Comparison of ENCODE assay signal across 24 mouse cellular contexts in genomic region chr9:114828377-114828776, GRCm38 (mm10). TPM values are rescaled to one million over a fixed set of nuclear protein-coding genes. Genes with fewer than 3 reads are reported as not detected.
DNase-seq lines count a peak whose midpoint lies in the region; ATAC-seq and TF ChIP-seq lines count a peak whose summit lies in the region.
"Had no signal": no experiment of that assay in that cellular context is flagged by ENCODE, and none has a peak within 500 bp of the region (broad histone marks: within the 10 kb centered on the region; RNA-seq: fewer than 3 reads in every experiment).

No protein-coding gene starts in this region.

- H3K9ac ChIP-seq in lung, embryonic 14.5 days: no peak overlapping the region
- no peak overlapping the region for H3K9ac ChIP-seq in stomach, postnatal 0 days (ENCODE audit: low read length)
- H3K9ac ChIP-seq: forebrain, embryonic 15.5 days; heart, embryonic 12.5 days; limb, embryonic 12.5 days; neural tube, embryonic 15.5 days had no signal

- TF ChIP-seq EP300 in stomach, postnatal 0 days (optimal IDR thresholded peaks at IDR 0.05): no peak

- H3K4me1 ChIP-seq in kidney, adult 2 months (ENCODE audit: control insufficient read depth, insufficient read depth, low read length): peaks cover 3% of the 10 kb centered on the region; the same call in 1 of the 2 replicates
- no peaks in the 10 kb centered on the region for H3K4me1 ChIP-seq in lung, embryonic 14.5 days (ENCODE audit: insufficient read depth)
- H3K4me1 ChIP-seq in stomach, postnatal 0 days (replicated peaks; ENCODE audit: control insufficient read depth, insufficient read depth): no peaks in the 10 kb centered on the region

- H3K36me3 ChIP-seq in kidney, adult 2 months (ENCODE audit: control insufficient read depth, insufficient read depth, low read length): no peaks in the 10 kb centered on the region
- H3K36me3 ChIP-seq in lung, embryonic 14.5 days (ENCODE audit: insufficient read depth): no peaks in the 10 kb centered on the region
- H3K36me3 ChIP-seq in stomach, postnatal 0 days (ENCODE audit: control insufficient read depth, insufficient read depth, low read length): no peaks in the 10 kb centered on the region
- H3K36me3 ChIP-seq: forebrain, embryonic 15.5 days; heart, embryonic 12.5 days; limb, embryonic 12.5 days; neural tube, embryonic 15.5 days had no signal

- no peaks in the 10 kb centered on the region for H3K9me3 ChIP-seq in lung, embryonic 14.5 days (ENCODE audit: low read depth, low read length)
- no peaks in the 10 kb centered on the region for H3K9me3 ChIP-seq in stomach, postnatal 0 days (ENCODE audit: control insufficient read depth, low read length)
- H3K9me3 ChIP-seq: forebrain, embryonic 15.5 days; hindbrain, embryonic 10.5 days; limb, embryonic 12.5 days; midbrain, embryonic 10.5 days; neural tube, embryonic 15.5 days had no signal

- no peak for TF ChIP-seq POLR2A in kidney, adult 2 months (IDR thresholded peaks at IDR 0.05; ENCODE audit: low read depth, low read length)

- H3K27ac ChIP-seq in kidney, adult 2 months (ENCODE audit: insufficient read depth, low read depth, low read length): peak overlapping the region; percentile 73
- no peak overlapping the region for H3K27ac ChIP-seq in lung, embryonic 14.5 days (ENCODE audit: low read depth)
- H3K27ac ChIP-seq in stomach, postnatal 0 days (replicated peaks): no peak overlapping the region
- H3K27ac ChIP-seq: forebrain, embryonic 15.5 days; hindbrain, embryonic 10.5 days; limb, embryonic 12.5 days; macrophage; midbrain, embryonic 10.5 days; neural tube, embryonic 15.5 days had no signal

- H3K4me2 ChIP-seq in lung, embryonic 14.5 days: no peak overlapping the region
- no peak overlapping the region for H3K4me2 ChIP-seq in stomach, postnatal 0 days (replicated peaks; ENCODE audit: low read depth)
- H3K4me2 ChIP-seq: forebrain, embryonic 15.5 days; heart, embryonic 12.5 days; limb, embryonic 12.5 days; neural tube, embryonic 15.5 days had no signal

- ATAC-seq in lung, embryonic 14.5 days (ENCODE audit: insufficient read depth): no peak
- ATAC-seq in stomach, postnatal 0 days (ENCODE audit: low FRiP score, low TSS enrichment): no peak
- ATAC-seq: forebrain, embryonic 15.5 days had no signal

- H3K27me3 ChIP-seq in kidney, adult 2 months (replicated peaks; ENCODE audit: control insufficient read depth, insufficient read depth, low read length): no peaks in the 10 kb centered on the region
- H3K27me3 ChIP-seq in lung, embryonic 14.5 days (ENCODE audit: insufficient read depth, low read length): no peaks in the 10 kb centered on the region
- H3K27me3 ChIP-seq in stomach, postnatal 0 days (ENCODE audit: control insufficient read depth, insufficient read depth, low read length): no peaks in the 10 kb centered on the region
- H3K27me3 ChIP-seq: forebrain, embryonic 15.5 days; heart, embryonic 12.5 days; limb, embryonic 12.5 days; neural tube, embryonic 15.5 days had no signal

- 97% methylated on average over 6 of the region's 6 CpGs for WGBS in kidney, adult 2 months
- WGBS in lung, embryonic 14.5 days: 94% methylated on average over 6 of the region's 6 CpGs
- 96% methylated on average over 6 of the region's 6 CpGs for WGBS in stomach, postnatal 0 days

- no peak overlapping the region for H3K4me3 ChIP-seq in kidney, adult 2 months (ENCODE audit: insufficient read depth, low read depth, low read length)
- H3K4me3 ChIP-seq in lung, embryonic 14.5 days (ENCODE audit: low read depth, low read length): no peak overlapping the region
- H3K4me3 ChIP-seq in stomach, postnatal 0 days (ENCODE audit: low read depth, low read length): no peak overlapping the region
- H3K4me3 ChIP-seq: forebrain, embryonic 15.5 days; heart, embryonic 12.5 days; hindbrain, embryonic 10.5 days; limb, embryonic 12.5 days; midbrain, embryonic 10.5 days; neural tube, embryonic 15.5 days had no signal

- DNase-seq in kidney, adult 2 months: no peak
- no peak for DNase-seq in kidney, adult 18-20 months
- no peak for DNase-seq in lung, embryonic 14.5 days
- no peak for DNase-seq in lung, postnatal 14 days
- DNase-seq in ES-CJ7 (ENCODE audit: low read depth, low spot score): peak; percentile 23
- DNase-seq in stomach, postnatal 0 days (ENCODE audit: low spot score): no peak
- no peak for DNase-seq in cerebellum, adult 11-12 months
- DNase-seq: adrenal gland, adult 2 months; B cell, adult 2 months; cerebellum, adult 8-10 months; gastrocnemius, postnatal 10 days; heart, postnatal 10 days; kidney, postnatal 25 days; layer of hippocampus, postnatal 36 days; right cerebral cortex, adult 18-20 months; right cerebral cortex, postnatal 4 days; thymus, postnatal 36 days had no signal

- peak; percentile 46 for TF ChIP-seq CTCF in kidney, adult 2 months (conservative IDR thresholded peaks at IDR 0.05; ENCODE audit: insufficient read depth, insufficient read length, low read depth, low read length)
- TF ChIP-seq CTCF in lung, embryonic 14.5 days (IDR thresholded peaks at IDR 0.05; ENCODE audit: low read depth): peak; percentile 46
- peak; percentile 55 for TF ChIP-seq CTCF in stomach, postnatal 0 days (IDR thresholded peaks at IDR 0.05; ENCODE audit: low read depth)

RNA-seq across cellular contexts. Expression of gene Cmtm8, which starts 15.6 kb away (rescaled TPM):
- polyA plus RNA-seq in kidney, adult 2 months (2012; rRNA removed): 30.5 and 38.1 TPM in 2 replicates
- polyA plus RNA-seq in lung, embryonic 14.5 days (2014; fragmentation: Nextera tagmentation; extraction: Ambion mirVana): 75.4 and 81.5 TPM in 2 replicates
- 66.5 and 68.0 TPM in 2 replicates for polyA plus RNA-seq in stomach, postnatal 0 days (2015; fragmentation: Nextera tagmentation; extraction: Ambion mirVana)

RNA-seq across cellular contexts. Expression of gene Cmtm7, which starts 46.7 kb away (rescaled TPM):
- 58.2 and 61.0 TPM in 2 replicates for polyA plus RNA-seq in kidney, adult 2 months (2012; rRNA removed)
- polyA plus RNA-seq in lung, embryonic 14.5 days (2014; fragmentation: Nextera tagmentation; extraction: Ambion mirVana): 81.7 and 93.0 TPM in 2 replicates
- 83.2 and 84.9 TPM in 2 replicates for polyA plus RNA-seq in stomach, postnatal 0 days (2015; fragmentation: Nextera tagmentation; extraction: Ambion mirVana)
